Mouse (Mus musculus): ENCODE data around the gene Med4. TPM values are rescaled to one million over a fixed set of nuclear protein-coding genes. Genes with fewer than 3 reads are reported as not detected.
"Not testable (repeated sequence)": the region's sequence is repeated elsewhere in the genome, so short reads cannot be mapped to it uniquely, and the experiment has no call there.

Gene Med4
- polyA plus RNA-seq, 1 experiment from 2014 or later = 96.3 TPM

DNA sequence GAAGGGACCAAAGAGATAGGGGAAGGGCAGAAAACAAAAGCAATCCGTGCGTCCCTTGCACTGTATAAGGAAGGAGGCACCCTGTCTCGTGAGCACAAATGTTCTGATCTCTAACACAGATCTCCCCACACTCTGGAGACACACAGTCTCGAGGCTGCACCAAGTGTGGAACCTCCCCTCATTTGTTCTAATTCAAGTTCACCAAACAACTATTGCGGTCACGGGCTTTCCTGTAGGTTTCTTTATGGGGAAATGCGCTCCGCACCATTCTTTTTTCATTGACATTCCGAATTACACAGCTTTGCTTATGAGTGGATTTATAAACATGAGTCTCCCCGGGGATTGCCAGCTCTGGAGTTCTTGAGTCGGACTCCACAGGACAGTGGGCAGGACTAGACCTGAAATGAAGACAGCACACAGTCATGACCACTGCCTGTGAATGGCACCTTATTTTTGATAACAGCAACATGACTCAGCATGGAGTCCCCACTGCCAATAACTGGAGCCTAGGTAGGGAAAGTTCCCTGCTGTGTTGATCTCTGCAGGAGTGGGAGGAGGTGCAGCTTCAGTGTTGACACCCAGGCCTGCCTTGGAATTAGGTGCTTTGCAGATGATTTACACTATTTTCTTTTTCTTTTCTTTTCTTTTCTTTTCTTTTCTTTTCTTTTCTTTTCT lies 2.0 kb upstream of the Med4 start:
- Histone ChIP-seq H3K9ac (ENCODE audit: low read depth, low read length) (no peak overlapping the region), H3K9me3 (ENCODE audit: control insufficient read depth, low read length) (no peaks in the 10 kb centered on the region), H3K27me3 (ENCODE audit: control insufficient read depth, insufficient read depth, low read length) (no peaks in the 10 kb centered on the region), H3K36me3 (ENCODE audit: control insufficient read depth, insufficient read depth, low read length) (no peaks in the 10 kb centered on the region), H3K27ac (ENCODE audit: low read depth, low read length) (no peak overlapping the region), H3K4me1 (replicated peaks; ENCODE audit: control insufficient read depth, insufficient read depth, low read length) (no peaks in the 10 kb centered on the region), H3K4me3 (ENCODE audit: low read depth, low read length) (no peak overlapping the region), H3K4me2 (replicated peaks; ENCODE audit: low read depth, low read length) (no peak overlapping the region)
- 69% methylated on average over 11 of the region's 11 CpGs for WGBS
- no peak for DNase-seq (ENCODE audit: low spot score)
- no peak for ATAC-seq (ENCODE audit: low FRiP score)

DNA sequence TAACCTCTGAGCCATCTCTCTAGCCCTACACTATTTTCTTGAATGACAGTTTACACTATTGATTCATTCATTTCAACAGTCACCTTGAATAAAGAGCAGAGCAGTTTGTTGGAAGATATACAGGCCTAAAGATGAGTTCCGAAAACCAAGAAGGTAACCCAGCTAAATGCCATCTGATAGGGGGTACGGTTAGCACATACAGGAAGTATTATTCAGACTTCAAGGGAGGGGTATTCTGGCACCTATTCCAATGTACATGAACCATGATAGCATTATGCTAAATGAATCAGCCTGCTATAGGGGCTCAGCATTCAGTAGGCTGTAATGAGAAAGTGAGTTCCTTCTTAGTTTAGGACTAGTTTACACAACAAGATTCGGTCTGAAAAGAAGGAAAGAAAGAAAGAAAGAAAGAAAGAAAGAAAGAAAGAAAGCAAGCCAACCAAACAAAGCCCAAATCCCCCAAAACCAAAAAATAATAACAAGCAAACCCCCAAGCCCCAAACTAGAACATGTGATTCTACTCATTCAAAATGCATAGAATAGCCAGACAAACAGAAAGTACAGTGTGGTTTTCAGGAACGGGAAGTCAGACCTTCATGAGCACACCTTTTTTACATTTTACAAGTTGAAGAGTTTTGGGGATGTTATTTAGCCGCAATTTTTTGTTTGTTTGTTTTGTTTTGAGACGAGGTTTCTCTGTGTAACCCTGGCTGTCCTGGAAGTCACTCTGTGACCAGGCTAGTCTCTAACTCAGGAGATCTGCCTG lies 1.0 kb upstream of the Med4 start:
- Histone ChIP-seq H3K4me3 (ENCODE audit: low read depth, low read length) (no peak overlapping the region), H3K9ac (ENCODE audit: low read depth, low read length) (no peak overlapping the region), H3K36me3 (ENCODE audit: control insufficient read depth, insufficient read depth, low read length) (no peaks in the 10 kb centered on the region), H3K27ac (ENCODE audit: low read depth, low read length) (no peak overlapping the region), H3K27me3 (ENCODE audit: control insufficient read depth, insufficient read depth, low read length) (no peaks in the 10 kb centered on the region), H3K4me1 (replicated peaks; ENCODE audit: control insufficient read depth, insufficient read depth, low read length) (no peaks in the 10 kb centered on the region), H3K9me3 (ENCODE audit: control insufficient read depth, low read length) (no peaks in the 10 kb centered on the region), H3K4me2 (replicated peaks; ENCODE audit: low read depth, low read length) (no peak overlapping the region)
- no peak for DNase-seq (ENCODE audit: low spot score)
- ATAC-seq (ENCODE audit: low FRiP score) = no peak
- 96% methylated on average over 6 of the region's 6 CpGs for WGBS

GRCm38 (mm10) chr14:73524136-73524535 lies 14.3 kb downstream of the Med4 start:
- Histone ChIP-seq H3K9me3 (ENCODE audit: control insufficient read depth, low read length) (no peaks in the 10 kb centered on the region), H3K36me3 (ENCODE audit: control insufficient read depth, insufficient read depth, low read length) (no peaks in the 10 kb centered on the region), H3K4me1 (replicated peaks; ENCODE audit: control insufficient read depth, insufficient read depth, low read length) (no peaks in the 10 kb centered on the region), H3K9ac (ENCODE audit: low read depth, low read length) (no peak overlapping the region), H3K27me3 (ENCODE audit: control insufficient read depth, insufficient read depth, low read length) (no peaks in the 10 kb centered on the region), H3K4me2 (replicated peaks; ENCODE audit: low read depth, low read length) (no peak overlapping the region), H3K4me3 (ENCODE audit: low read depth, low read length) (no peak overlapping the region), H3K27ac (ENCODE audit: low read depth, low read length) (no peak overlapping the region)
- ATAC-seq (ENCODE audit: low FRiP score) = no peak
- DNase-seq (ENCODE audit: low spot score) = no peak
- WGBS = 87% methylated on average over 3 of the region's 3 CpGs

DNA sequence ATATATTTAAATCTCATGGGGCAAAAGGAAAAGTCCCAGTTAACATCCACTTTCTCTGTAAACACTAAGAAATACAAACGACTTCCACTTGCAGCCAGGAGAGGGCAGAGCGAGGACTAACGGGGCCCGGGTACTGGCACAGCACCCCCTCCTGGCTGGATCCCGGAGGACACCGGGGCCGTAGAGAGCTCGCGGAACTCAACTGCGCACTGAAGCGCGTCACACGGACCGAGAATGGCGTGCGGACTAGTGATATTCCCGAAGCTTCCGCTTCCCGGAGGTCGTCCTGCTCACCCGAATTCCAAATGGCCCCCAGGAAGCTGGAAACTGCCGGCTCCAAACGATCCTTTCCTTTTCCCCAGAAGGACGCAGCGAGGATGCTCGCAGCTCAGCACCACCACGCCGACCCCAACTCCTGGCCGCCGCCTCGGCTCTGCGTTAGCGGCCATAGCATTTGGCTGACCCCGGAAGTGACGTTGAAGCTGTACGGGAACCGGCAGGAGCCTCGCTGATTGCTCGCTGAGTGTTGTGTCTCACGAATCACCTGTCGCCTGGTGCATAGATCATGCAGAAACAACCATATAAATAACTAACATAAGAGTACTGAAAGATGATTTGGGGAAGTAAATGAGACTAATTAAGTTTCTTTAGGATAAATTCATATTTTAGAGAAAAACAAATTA lies 15.1 kb downstream of the Med4 start, which contains the start of gene Sucla2:
Gene Sucla2 (plus strand): TSS at position 554 of the 683 bp plus-strand sequence.
- peak within 1 kb of the TSS; percentile 87 for H3K27ac ChIP-seq (ENCODE audit: low read depth, low read length)
- H3K9me3 ChIP-seq (ENCODE audit: control insufficient read depth, low read length) = no peaks in the 10 kb centered on the region
- ATAC-seq (ENCODE audit: low FRiP score) (peak; percentile 100), DNase-seq (ENCODE audit: low spot score) (peak; percentile 96)
- no peaks in the 10 kb centered on the region for H3K27me3 ChIP-seq (ENCODE audit: control insufficient read depth, insufficient read depth, low read length)
- H3K36me3 ChIP-seq (ENCODE audit: control insufficient read depth, insufficient read depth, low read length) = no peaks in the 10 kb centered on the region
- H3K4me2 ChIP-seq (replicated peaks; ENCODE audit: low read depth, low read length) = 0 out of 2 replicates have a peak within 1 kb of the TSS, but pooled peaks have one; percentile 14
- peak within 1 kb of the TSS; percentile 58 for H3K9ac ChIP-seq (ENCODE audit: low read depth, low read length)
- H3K4me1 ChIP-seq (replicated peaks; ENCODE audit: control insufficient read depth, insufficient read depth, low read length) = no peaks in the 10 kb centered on the region
- H3K4me3 ChIP-seq (ENCODE audit: low read depth, low read length) = peak within 1 kb of the TSS; percentile 44
- under 1% methylated on average over 37 of the region's 41 CpGs for WGBS

GRCm38 (mm10) chr14:73528661-73529060 lies 18.8 kb downstream of the Med4 start:
- H3K27ac ChIP-seq (ENCODE audit: low read depth, low read length); H3K4me2 ChIP-seq (replicated peaks; ENCODE audit: low read depth, low read length); H3K9ac ChIP-seq (ENCODE audit: low read depth, low read length); H3K9me3 ChIP-seq (ENCODE audit: control insufficient read depth, low read length); H3K4me1 ChIP-seq (replicated peaks; ENCODE audit: control insufficient read depth, insufficient read depth, low read length); H3K36me3 ChIP-seq (ENCODE audit: control insufficient read depth, insufficient read depth, low read length); DNase-seq (ENCODE audit: low spot score); H3K4me3 ChIP-seq (ENCODE audit: low read depth, low read length); H3K27me3 ChIP-seq (ENCODE audit: control insufficient read depth, insufficient read depth, low read length); ATAC-seq (ENCODE audit: low FRiP score): not testable (repeated sequence)
- WGBS = 84% methylated on average over 3 of the region's 3 CpGs

GRCm38 (mm10) chr14:73533755-73534465 lies 24.1 kb downstream of the Med4 start:
- H3K4me3 ChIP-seq (ENCODE audit: low read depth, low read length) = no peak overlapping the region
- no peak overlapping the region for H3K4me2 ChIP-seq (replicated peaks; ENCODE audit: low read depth, low read length)
- no peak for DNase-seq (ENCODE audit: low spot score)
- H3K36me3 ChIP-seq (ENCODE audit: control insufficient read depth, insufficient read depth, low read length) = no peaks in the 10 kb centered on the region
- no peak for ATAC-seq (ENCODE audit: low FRiP score)
- H3K4me1 ChIP-seq (replicated peaks; ENCODE audit: control insufficient read depth, insufficient read depth, low read length) = no peaks in the 10 kb centered on the region
- no peak overlapping the region for H3K27ac ChIP-seq (ENCODE audit: low read depth, low read length)
- H3K9me3 ChIP-seq (ENCODE audit: control insufficient read depth, low read length) = no peaks in the 10 kb centered on the region
- 73% methylated on average over 6 of the region's 6 CpGs for WGBS
- H3K9ac ChIP-seq (ENCODE audit: low read depth, low read length) = no peak overlapping the region
- H3K27me3 ChIP-seq (ENCODE audit: control insufficient read depth, insufficient read depth, low read length) = no peaks in the 10 kb centered on the region

GRCm38 (mm10) chr14:73535641-73536040 lies 25.8 kb downstream of the Med4 start:
- Histone ChIP-seq H3K9me3 (ENCODE audit: control insufficient read depth, low read length) (no peaks in the 10 kb centered on the region), H3K4me1 (replicated peaks; ENCODE audit: control insufficient read depth, insufficient read depth, low read length) (no peaks in the 10 kb centered on the region), H3K4me2 (replicated peaks; ENCODE audit: low read depth, low read length) (no peak overlapping the region), H3K4me3 (ENCODE audit: low read depth, low read length) (no peak overlapping the region), H3K36me3 (ENCODE audit: control insufficient read depth, insufficient read depth, low read length) (no peaks in the 10 kb centered on the region), H3K9ac (ENCODE audit: low read depth, low read length) (no peak overlapping the region), H3K27me3 (ENCODE audit: control insufficient read depth, insufficient read depth, low read length) (no peaks in the 10 kb centered on the region), H3K27ac (ENCODE audit: low read depth, low read length) (no peak overlapping the region)
- no peak for ATAC-seq (ENCODE audit: low FRiP score)
- DNase-seq (ENCODE audit: low spot score) = no peak
- 90% methylated on average over 2 of the region's 2 CpGs for WGBS

- Histone ChIP-seq H3K9me3 (ENCODE audit: control insufficient read depth, low read length) (no peaks in the 10 kb centered on the region), H3K9ac (ENCODE audit: low read depth, low read length) (no peak overlapping the region), H3K36me3 (ENCODE audit: control insufficient read depth, insufficient read depth, low read length) (no peaks in the 10 kb centered on the region), H3K4me1 (replicated peaks; ENCODE audit: control insufficient read depth, insufficient read depth, low read length) (no peaks in the 10 kb centered on the region), H3K27ac (ENCODE audit: low read depth, low read length) (no peak overlapping the region), H3K4me2 (replicated peaks; ENCODE audit: low read depth, low read length) (no peak overlapping the region), H3K27me3 (ENCODE audit: control insufficient read depth, insufficient read depth, low read length) (no peaks in the 10 kb centered on the region), H3K4me3 (ENCODE audit: low read depth, low read length) (no peak overlapping the region)
- 75% methylated on average over 6 of the region's 6 CpGs for WGBS
- DNase-seq (ENCODE audit: low spot score) (no peak), ATAC-seq (ENCODE audit: low FRiP score) (no peak)
These were observed 34.0 kb downstream of the Med4 start for GRCm38 (mm10) chr14:73543781-73544180.
